Mouse (Mus musculus) liver, postnatal 0 days (tissue): ENCODE results near the gene Hist1h2ak.
A peak's percentile ranks its signal among the peaks of the same experiment; 100 is the strongest.

Source experiments
- CTCF ChIP-seq: sonication (generic); IDR thresholded peaks from 2 replicates; pipeline ENCODE4 v1.5.1; 2016; ENCODE audit warnings: antibody characterized with exemption, low read depth
- EP300 ChIP-seq: IDR thresholded peaks from 2 replicates; pipeline ENCODE4 v1.6.1; 2016; ENCODE audit warnings: antibody characterized with exemption, low read depth, mild to moderate bottlenecking

- TF ChIP-seq CTCF (no peak), EP300 (peak; percentile 66; the same call in 1 of the 2 replicates)
These were observed 29.6 kb upstream of the Hist1h2ak start, which contains the start of gene Hist1h3i for GRCm38 (mm10) chr13:21783255-21783617.
